Mouse (Mus musculus): ENCODE data around the gene Grifin. TPM values are rescaled to one million over a fixed set of nuclear protein-coding genes. Genes with fewer than 3 reads are reported as not detected.

Grifin gene
- not detected in 2 replicates for polyA plus RNA-seq (2015; fragmentation: Nextera tagmentation; extraction: Ambion mirVana)

GRCm38 (mm10) chr5:140564896-140565295 lies at the start of gene Grifin:
Gene Grifin (minus strand): TSS chr5:140565071.

GRCm38 (mm10) chr5:140607001-140607835 lies 42.3 kb upstream of the Grifin start, which contains the start of gene Lfng:
Gene Lfng (plus strand): TSS chr5:140607320.

Other genes with a start within 250 kb of the Grifin start
- gene Mad1l1, start 243.5 kb downstream of the Grifin start, polyA plus RNA-seq (2015; fragmentation: Nextera tagmentation; extraction: Ambion mirVana) = 11.8 and 13.0 TPM in 2 replicates
- 9.6 and 14.1 TPM in 2 replicates for gene Nudt1, start 243.4 kb downstream of the Grifin start, polyA plus RNA-seq (2015; fragmentation: Nextera tagmentation; extraction: Ambion mirVana)
- 13.1 and 13.4 TPM in 2 replicates for gene Mrm2, start 233.2 kb downstream of the Grifin start, polyA plus RNA-seq (2015; fragmentation: Nextera tagmentation; extraction: Ambion mirVana)
- gene Snx8, start 175.8 kb downstream of the Grifin start, polyA plus RNA-seq (2015; fragmentation: Nextera tagmentation; extraction: Ambion mirVana) = 14.0 and 14.4 TPM in 2 replicates
- 46.8 and 61.6 TPM in 2 replicates for gene Eif3b, start 145.7 kb downstream of the Grifin start, polyA plus RNA-seq (2015; fragmentation: Nextera tagmentation; extraction: Ambion mirVana)
- not detected in 2 replicates for gene Gm4869, start 119.4 kb downstream of the Grifin start, polyA plus RNA-seq (2015; fragmentation: Nextera tagmentation; extraction: Ambion mirVana)
- gene Chst12, start 59.5 kb downstream of the Grifin start, polyA plus RNA-seq (2015; fragmentation: Nextera tagmentation; extraction: Ambion mirVana) = 12.9 and 17.9 TPM in 2 replicates
- gene Lfng, start 42.2 kb upstream of the Grifin start, polyA plus RNA-seq (2015; fragmentation: Nextera tagmentation; extraction: Ambion mirVana) = 8.6 and 8.9 TPM in 2 replicates
- gene Ttyh3, start 84.0 kb upstream of the Grifin start, polyA plus RNA-seq (2015; fragmentation: Nextera tagmentation; extraction: Ambion mirVana) = 11.2 and 13.3 TPM in 2 replicates
- gene Iqce, start 137.3 kb upstream of the Grifin start, polyA plus RNA-seq (2015; fragmentation: Nextera tagmentation; extraction: Ambion mirVana) = 5.9 and 6.1 TPM in 2 replicates
- gene Brat1, start 139.9 kb upstream of the Grifin start, polyA plus RNA-seq (2015; fragmentation: Nextera tagmentation; extraction: Ambion mirVana) = 10.3 and 10.4 TPM in 2 replicates
- gene Amz1, start 159.1 kb upstream of the Grifin start, polyA plus RNA-seq (2015; fragmentation: Nextera tagmentation; extraction: Ambion mirVana) = 0.61 and 1.0 TPM in 2 replicates

Measured in skeletal muscle tissue, postnatal 0 days (tissue).